Mouse (Mus musculus) adrenal gland, adult 2 months (tissue): ENCODE data around the gene Syt14. TPM values are rescaled to one million over a fixed set of nuclear protein-coding genes. Genes with fewer than 3 reads are reported as not detected.
A peak's percentile ranks its signal among the peaks of the same experiment; 100 is the strongest.

Experiments
- DNase-seq: peaks from one replicate; pipeline ENCODE4 v3.0.0; 2021
- long read RNA-seq: library from polyadenylated mRNA; stranded (forward); transcript quantifications from one replicate; pipeline ENCODE4 v2.0.0, GENCODE M21; 2021
- polyA plus RNA-seq: library from polyadenylated mRNA; depleted of rRNA; stranded (reverse); fragments of >200 nt; gene quantifications from 2 replicates; pipeline ENCODE4 v1.2.3, GENCODE M21; 2012; rRNA removed
- total RNA-seq, 2 experiments: library from RNA; stranded (reverse); gene quantifications; 2 replicates each; pipeline ENCODE4 v1.2.3; 2021

Gene Syt14
- 1 to 10 TPM; 8.3 to 8.7 TPM for total RNA-seq
- polyA plus RNA-seq: 0.93 and 1.4 TPM in 2 replicates
- long read RNA-seq: 0 reads

GRCm38 (mm10) chr1:193035371-193036238, at the start of gene Syt14:
Gene Syt14, minus strand, starts transcription at chr1:193035775.
- peak; percentile 88 for DNase-seq

DNA sequence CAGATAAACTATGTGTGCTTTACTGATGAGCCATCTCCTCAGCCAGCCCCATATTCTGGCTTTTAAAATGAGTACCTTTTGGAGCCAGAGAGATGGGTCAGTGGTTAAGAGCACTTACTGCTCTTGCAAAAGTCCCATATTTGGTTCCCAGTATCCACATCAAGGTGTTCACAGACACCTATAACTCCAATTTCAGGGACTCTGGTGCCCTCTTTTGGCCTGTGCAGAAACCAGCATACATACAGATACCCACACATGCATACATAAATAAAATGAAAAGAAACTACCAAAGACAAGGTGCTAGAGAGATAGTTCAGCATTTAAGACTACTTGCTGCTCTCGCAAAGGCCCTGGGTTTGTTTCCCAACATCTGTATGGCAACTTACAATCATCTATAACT, 48.4 kb upstream of the Syt14 start:
- no peak for DNase-seq

GRCm38 (mm10) chr1:193083051-193083450, 47.5 kb upstream of the Syt14 start:
- no peak for DNase-seq

GRCm38 (mm10) chr1:193082311-193082921, 46.8 kb upstream of the Syt14 start:
- DNase-seq: peak; percentile 40

- no peak for DNase-seq
Measured at GRCm38 (mm10) chr1:193062618-193063017, 27.0 kb upstream of the Syt14 start.

DNA sequence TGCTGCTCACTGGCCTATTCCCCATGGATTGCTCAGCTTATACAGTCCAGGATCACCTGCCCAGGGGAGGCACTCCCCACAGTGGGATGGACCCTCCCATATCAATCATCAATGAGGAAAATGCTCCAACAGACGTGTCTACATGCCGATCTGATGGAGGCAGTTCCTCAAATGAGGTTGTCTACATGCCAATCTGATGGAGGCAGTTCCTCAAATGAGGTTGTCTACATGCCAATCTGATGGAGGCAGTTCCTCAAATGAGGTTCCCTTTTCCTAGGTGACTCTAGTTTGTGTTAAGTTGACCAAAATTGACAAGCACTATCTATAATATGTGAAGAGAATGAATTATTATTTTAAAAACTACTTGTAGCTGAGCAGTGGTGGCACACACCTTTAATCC, 24.6 kb upstream of the Syt14 start:
- DNase-seq: no peak

- DNase-seq: no peak
Measured at GRCm38 (mm10) chr1:193059596-193059995, 24.0 kb upstream of the Syt14 start.

DNA sequence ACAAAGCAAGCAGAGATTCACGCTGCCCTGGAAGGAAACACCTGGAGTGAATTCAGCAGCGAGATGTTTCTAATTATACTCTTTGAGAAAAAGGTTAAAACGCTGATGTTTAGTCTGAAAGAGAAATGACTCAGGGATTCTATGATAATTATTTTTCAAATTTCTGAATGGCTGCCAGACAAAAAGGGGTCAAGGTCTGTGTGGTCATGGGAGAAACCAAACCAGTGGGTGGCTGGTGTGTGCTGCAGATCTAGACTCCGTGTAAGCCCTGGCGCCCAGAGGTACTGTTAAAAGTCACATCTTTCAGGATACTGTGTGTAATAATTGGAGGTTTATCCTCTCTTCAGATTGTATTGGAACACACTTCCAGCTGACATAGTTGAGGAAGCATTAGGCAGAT, 18.8 kb upstream of the Syt14 start:
- peak; percentile 79 for DNase-seq

DNA sequence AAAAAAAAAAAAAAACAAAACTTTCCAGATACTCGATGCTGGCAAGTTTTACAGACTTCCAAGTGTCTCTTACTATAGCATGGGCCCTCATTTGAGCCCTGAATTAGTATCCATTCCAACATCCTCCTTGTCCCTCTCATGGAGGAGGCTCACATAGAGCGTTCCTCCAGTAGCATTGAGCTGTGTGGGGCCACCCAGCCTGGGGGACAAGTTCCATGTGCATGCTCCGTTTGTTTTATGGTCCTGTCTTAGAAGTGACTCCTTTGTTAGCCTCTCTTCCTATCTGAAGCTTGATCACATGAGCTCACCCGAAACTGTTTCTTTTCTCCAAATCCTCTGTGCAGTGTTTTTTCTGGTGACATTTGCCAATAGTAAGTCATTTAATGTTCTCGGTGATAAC, 17.5 kb upstream of the Syt14 start:
- DNase-seq: no peak

- no peak for DNase-seq
Measured at GRCm38 (mm10) chr1:193047616-193048015, 12.0 kb upstream of the Syt14 start.

DNA sequence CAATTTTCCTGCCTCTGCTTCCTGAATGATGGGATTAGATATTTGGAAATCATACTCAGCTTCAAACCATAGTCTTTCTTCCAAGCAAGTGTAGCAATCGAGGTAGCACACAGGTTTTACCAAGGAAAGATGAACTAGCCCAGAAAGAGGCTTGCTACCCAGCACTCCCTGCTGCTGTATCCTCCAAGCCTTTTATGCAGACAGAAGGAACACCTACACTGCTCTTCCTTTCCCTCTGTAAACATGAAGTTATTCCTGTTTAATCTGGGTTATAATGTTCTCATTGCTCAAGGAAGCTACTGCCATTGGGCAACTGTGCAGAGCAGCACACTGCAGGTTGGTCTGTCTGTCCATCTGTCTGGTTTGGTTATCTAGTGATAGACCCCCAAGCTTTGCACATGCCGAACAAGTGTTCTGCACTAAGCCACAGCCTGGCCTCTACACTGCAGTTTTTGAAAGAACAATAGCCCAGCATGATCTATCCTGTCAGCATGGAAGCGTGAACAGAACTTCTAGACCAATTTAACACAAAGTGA, 7.3 kb upstream of the Syt14 start:
- no peak for DNase-seq

DNA sequence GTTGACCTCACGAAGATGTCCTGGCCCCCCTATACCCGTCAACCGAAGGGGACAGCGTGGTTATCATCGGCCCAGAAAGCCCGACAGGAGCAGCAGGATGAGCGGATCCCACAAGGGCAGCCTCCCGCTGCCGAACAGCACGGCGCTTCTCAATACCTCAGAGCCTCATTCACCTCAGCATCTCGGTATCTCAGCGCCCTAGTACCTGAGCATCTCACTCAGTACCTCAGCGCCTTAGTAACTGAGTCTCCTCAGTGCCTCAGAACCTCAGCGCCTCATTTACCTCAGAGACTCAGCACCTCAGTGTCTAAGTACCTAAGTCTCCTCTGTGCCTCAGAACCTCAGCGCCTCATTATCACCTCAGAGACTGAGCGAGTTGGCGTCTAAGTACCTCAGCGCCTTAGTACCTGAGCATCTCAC, 614 bp downstream of the Syt14 start:
- DNase-seq: no peak

DNA sequence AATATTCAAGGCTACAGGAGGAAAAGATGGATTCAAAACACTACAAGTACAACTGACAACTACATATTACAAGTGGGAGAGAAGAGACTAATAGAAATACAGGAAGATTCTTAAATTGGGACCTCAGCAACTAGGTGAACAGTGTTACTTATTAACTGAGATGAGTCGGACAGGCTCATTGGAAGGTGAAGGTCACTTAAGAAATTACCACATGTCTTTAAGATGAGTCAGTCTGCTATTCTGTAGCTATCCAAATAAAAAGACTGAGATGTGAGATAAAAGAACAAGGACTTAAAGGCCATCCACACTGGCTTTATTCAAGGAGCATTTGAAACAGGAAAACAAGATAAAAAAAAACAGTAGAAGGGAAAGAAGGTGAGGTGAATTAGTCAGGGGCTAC, 11.3 kb downstream of the Syt14 start:
- no peak for DNase-seq

DNA sequence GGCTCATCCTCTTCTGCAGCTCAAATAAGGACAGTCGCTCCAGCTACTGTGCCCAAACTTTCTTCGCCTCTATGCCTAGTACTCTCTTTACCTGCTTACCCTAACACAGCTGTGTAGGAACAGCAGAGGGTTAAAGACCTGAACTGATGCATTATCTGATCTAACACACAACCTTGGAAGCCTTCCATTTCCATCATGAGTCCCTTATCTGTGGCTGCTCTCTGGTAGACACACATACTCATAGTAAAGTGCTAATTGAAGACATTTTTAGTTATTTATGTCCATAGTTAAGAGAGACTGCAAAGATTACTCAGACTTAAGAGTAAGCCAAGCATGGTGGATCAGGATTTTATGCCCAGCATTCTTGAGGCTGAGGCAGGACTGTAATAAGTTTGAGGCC, 23.2 kb downstream of the Syt14 start:
- no peak for DNase-seq

DNA sequence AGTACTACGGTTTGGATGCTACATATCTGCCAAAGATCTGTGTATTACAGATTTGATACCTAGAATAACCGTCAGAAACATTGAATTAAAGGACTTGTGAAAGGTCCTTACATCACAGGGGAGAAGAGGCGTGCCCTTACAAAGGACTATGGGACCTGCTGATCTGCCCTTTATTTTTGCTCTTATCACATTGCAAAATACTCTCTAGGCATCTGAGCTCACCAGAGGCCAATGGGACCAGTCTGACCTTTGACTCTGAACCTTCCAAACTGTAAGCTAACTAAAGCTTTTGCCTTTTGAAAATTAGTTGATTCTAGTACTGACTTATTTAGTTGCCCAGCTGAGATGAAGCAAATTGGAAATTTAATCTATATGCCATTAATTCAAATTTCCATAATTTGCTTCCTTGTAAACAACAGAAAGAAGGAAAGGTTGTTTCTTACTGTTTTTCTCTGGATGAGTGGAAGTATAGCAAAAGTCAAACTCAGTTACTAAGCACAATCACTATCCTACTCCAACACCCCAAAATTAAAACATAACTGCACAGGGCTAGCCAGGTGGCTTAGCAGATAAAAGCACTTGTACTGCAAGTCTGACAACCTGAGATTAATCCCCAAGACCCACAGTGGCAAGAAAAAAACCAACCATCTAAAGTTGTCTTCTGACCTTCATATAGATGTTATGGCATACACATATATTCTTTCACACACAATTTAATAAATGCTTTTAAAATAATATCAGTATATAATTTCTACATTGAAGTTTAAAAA, 24.4 kb downstream of the Syt14 start:
- no peak for DNase-seq

DNA sequence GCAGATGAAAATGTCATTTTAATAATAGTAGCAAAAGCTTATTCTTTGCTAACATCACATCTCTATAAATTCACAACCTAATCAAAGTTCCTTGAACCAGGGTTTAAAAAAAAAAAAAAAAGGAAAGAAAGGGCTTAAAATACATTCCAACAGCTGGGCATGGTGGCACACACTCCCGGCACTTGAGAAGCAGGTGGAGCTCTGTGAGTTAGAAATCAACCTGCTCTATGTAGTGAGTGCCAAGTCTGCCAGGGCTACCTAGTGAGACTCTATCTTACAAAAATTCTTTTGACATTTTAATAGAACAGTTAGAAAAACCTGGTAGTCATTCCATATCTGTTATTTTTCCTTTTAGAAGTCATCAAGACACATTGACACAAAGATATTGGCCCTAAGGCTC, 31.0 kb downstream of the Syt14 start:
- no peak for DNase-seq

DNA sequence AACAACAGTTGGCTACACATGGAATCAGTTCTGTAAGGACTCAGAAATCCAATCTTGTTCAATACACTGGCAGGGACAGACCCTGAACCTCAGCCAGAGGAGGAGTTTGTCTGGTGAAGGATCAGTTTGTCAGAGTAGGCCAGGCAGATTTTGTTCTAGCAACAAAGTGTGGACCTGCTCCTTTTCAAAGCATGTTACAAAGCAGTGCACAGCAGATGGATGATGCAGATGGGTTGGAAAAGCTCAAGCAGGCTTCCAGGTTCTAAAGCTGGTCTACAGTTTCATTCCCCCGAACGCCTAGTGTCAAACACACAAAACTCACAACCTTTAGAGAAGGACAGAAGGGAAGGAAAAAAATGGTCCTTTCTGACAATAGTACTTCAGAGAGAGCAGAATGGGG, 31.6 kb downstream of the Syt14 start:
- DNase-seq: no peak

DNA sequence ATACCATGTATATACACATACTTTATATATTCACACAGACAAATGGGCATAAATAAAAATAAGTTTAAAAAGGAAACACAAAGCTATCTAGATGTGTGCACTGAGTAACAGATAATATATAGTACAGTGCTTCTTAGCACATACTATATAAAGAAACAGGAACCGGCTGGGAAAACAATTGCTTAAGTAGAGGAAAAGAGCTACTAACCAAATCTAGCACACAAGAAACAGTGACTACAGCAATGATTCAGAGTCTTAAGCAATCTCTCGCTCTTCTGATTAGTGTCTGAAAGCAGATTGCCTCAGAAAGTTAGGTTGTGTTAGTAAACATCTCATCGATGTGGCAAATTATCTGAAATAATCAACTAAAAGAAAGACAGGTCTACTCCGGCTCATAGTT, 33.3 kb downstream of the Syt14 start:
- no peak for DNase-seq

DNA sequence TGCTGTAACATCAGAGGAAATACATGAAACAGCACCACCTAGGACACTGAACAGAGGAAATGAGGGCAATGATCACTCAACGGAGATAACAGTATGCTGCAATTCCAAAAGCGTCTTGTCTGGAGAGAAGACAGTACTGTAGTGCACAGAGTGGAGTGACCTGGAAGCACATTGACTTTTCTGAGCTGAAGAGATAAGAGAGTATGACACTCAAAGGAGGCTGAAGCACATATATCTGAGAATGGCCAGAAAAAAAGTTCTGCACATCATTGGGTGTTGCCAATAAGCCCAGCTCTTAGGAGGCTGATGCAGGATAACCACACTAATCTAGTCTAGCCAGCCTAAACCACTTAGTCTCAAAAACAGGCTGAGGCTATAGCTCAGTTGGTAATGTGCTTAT, 34.0 kb downstream of the Syt14 start:
- DNase-seq: no peak

- no peak for DNase-seq
Measured at GRCm38 (mm10) chr1:193000908-193001307, 34.7 kb downstream of the Syt14 start.

GRCm38 (mm10) chr1:192994179-192994873, 41.2 kb downstream of the Syt14 start:
- no peak for DNase-seq

GRCm38 (mm10) chr1:192993491-192993890, 42.1 kb downstream of the Syt14 start:
- no peak for DNase-seq
